Mouse (Mus musculus) T-helper 1 cell (primary cell): ENCODE measurements around the gene Traf3.

Experiments
- in situ Hi-C: fragments of 300-600 bp; cut with MboI, MseI; formaldehyde crosslinking; loops from one replicate; pipeline ENCODE4 v1.15.1; 2025; ENCODE audit warnings: high pct_unique_total_duplicates

Traf3 gene

DNA sequence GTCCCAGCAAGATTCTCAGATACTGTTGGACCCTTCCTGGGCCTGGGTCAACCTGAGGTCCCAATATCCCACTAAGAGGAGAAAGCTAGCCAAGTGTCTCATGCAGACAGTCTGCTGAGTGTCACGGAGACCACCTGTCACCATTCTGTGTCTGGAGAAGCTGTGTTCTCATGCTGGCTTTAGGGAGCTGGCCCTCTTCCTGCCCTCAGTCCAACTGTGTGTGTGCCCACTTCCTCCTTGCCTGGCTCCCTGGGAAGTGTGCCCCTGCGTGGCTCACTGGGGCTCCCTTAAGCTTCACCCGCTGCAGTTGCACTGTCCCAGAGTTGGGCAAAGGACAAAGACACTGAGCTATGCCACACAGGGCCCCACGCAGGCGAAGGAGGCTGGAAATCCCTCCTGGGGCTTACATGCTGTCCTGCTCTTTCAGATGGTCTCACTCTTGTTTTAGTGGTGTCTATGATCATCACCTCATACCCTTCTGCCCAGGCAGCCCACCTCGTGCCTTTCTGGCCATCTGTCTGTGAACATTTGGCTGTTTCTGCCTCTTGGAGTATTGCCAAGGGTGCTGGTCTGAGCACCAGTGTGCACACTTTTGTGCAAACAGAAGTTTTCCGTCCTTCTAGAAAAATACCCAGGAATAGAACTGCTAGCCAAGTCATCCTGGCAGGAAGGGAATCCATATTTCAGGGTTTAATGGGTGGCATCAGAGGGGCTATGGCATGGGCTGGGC, 13.0 kb upstream of the Traf3 start:
- in situ Hi-C loops: no loop called here

DNA sequence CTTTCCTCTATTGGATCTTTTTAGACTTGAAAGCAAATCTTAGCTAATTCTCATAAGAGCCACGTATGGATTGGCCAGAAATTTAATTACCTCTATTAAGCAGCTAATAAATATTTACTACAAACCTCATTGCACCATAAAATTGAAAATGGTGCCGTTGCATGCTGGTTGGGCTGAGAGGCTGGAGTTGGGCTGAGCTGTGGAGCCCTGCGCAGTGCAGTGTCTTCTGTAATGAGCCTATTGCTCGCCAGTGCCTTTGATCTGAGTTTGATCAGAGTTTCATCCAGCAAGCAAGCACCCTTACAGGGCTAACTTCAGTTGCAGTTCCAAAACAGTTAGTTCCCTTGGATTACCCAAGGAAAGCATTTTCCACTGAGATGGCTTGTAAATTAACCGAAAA, 12.2 kb upstream of the Traf3 start:
- in situ Hi-C loops: no loop called here

DNA sequence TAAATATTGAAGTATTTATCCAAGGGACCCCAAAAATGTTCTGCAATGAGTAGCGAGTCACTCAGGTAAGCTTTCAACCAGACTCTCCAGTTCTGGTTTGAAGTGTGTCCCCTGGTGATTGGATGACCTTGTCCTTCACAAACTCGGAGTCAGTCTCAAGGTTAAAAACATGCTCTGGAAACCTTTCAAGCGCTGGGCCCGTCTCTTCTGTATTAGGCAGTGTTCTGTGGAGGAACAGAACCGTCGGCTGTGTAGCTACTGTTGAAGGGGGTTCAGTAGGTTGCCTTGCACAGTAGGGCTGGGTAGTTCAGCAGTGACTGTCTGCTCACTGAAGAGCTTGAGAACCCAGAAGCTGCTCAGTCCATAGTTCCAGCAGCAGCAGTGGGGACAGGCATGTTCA, 11.5 kb upstream of the Traf3 start:
- in situ Hi-C loops: no loop called here

DNA sequence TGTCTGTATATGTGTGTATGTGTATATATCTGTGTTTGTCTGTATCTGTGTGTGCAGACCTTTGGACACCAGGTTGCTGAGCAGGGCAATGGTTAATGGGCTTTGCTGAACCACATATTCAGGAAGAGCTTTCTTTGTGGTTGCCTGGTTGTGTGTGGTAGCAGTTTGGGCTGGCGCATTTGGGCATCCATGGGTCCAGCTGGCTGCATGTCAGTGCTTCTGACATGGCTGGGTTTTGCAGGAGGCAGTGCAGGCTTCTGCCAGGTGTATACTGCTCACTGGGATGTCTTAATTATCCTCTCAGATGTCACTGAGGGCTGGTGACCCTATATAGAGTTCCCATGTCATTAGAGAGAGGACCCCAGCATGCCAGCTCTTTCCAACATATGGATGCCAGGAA, 10.4 kb upstream of the Traf3 start:
- in situ Hi-C loops: no loop called here

DNA sequence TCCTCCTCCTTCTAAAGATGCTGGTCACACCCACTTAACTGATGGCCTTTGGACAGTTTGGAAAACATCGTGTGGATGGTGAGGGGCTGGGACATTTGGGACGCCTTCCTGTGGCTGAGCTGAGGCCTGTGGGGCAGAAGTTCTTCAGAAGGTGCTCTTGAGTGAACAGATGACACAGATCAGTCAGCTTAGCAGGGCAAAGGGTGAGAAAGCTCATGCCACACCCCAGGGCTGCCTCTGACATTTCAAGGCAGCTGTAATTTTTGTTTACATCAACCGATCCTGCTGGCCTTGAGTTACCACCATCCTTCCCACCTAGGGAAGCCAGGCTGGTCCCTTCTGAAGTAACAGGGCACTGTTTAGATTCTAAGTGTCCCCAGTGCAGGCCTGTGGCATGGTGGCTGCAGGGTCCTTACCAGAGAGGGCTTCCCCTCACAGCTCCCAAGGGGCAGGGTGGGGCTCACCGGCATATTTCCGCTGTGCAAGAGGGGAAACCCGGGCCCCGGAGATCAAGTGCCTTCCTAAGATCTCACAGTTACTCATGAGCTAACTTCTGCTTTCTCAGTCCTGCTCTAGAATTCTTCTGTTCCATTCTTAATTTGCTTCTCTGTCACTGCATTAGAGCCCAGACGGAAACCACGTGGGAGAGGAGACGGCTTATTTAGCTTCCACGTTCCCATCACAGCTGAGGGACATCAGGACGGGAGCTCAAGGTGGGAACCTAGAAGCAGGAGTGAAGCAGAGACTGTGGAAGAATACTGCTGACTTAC, 6.3 kb upstream of the Traf3 start:
- in situ Hi-C loops: loop anchor here (10.0 kb wide), 1 partner anchor 455 kb away; no protein-coding TSS in a partner anchor

DNA sequence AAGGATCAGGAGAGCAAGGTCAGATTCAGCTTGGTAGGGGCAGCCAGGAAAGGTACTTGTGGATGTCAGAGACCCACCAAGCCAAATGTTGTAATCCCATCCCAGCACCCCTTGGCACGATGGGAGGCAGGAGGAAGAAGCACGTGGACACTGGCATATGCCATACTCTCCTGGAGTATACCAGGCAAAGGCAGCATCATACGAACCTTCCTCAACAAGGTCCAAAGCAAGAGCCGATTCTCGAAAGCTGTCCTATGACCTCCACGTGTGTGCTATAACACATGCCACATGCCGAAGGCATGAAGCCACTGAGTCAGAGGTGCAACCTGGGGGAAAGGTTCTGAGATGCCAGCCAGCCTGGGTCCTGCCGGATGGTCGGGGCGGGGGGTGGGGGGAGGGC, 5.3 kb upstream of the Traf3 start:
- in situ Hi-C loops: loop anchor here (10.0 kb wide), 1 partner anchor 454 kb away; no protein-coding TSS in a partner anchor

DNA sequence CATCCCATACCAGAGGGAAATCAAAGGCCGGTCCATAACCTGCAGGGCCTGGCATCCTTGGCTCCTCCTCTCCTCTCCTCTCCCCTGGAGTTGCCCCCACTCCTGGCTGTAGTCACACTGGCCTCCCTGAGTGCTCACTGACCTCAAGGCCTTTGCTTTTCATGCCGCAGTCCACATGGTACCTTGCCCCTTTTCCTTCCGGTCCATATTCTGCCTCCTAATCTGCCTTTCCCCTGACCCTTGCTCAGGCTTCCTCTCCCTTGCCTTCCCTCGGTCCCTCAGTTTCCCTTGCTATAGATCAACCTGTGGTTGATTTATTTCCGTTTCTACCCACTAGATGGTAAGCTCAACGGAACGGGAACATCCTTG, 4.2 kb upstream of the Traf3 start:
- in situ Hi-C loops: loop anchor here (10.0 kb wide), 1 partner anchor 453 kb away; no protein-coding TSS in a partner anchor

DNA sequence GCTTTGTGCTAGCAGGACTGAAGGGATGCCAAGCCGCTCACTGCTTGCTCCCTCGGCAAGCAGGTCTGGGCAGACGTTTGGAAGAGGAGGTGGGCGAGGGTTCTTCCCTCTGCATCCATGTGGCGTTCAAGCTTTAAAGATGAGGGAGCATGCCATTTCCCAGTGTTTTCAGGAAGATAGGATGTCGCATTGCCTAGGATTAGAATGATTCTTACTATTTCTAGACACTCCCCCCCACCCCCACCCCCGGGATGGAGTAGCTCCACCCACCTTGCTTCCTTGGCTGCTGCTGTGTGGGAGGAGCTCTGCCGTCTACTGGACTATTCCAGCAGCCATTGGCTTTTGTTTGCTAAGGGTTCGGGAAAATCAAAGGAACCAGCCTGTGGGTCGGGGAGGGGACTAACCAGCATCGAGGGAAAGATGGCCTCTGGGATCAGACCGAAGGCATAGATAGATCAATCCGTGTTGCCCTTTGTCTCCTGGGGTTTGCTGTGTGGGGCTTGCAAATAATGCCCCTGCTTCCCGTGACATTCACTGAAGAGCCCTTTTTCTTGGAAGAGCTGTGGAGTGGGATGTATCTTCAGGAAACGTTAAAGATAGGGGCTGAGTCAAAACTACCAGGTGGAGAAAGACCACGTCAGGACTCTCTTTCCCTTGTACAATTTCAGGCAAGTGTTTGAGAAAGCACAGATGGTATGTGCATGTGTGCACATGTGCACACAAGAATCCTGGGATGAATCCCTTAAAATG, 3.7 kb upstream of the Traf3 start:
- in situ Hi-C loops: loop anchor here (10.0 kb wide), 1 partner anchor 452 kb away; no protein-coding TSS in a partner anchor

DNA sequence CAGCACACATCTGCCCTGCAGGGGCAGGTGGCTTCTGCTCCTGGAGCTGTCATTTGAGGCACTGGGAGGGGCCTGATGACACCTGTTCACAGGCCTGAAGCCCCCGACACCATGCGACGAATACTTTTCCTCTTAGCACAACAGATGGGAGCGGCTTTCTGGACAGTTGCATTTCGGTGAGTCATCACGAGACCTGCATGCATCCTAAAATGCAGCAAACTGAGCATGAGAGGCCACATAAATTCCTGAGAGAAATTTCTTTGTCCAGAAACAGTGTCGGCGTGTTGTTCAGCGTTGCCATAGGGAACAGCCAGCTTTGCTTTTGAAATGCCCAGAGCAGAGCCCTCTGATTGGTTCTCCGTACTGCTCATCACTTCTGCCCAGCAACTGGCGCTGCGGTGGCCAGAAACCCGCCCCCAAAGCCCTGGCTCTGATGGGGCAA, 1.8 kb upstream of the Traf3 start:
- in situ Hi-C loops: loop anchor here (10.0 kb wide), 1 partner anchor 450 kb away; no protein-coding TSS in a partner anchor

DNA sequence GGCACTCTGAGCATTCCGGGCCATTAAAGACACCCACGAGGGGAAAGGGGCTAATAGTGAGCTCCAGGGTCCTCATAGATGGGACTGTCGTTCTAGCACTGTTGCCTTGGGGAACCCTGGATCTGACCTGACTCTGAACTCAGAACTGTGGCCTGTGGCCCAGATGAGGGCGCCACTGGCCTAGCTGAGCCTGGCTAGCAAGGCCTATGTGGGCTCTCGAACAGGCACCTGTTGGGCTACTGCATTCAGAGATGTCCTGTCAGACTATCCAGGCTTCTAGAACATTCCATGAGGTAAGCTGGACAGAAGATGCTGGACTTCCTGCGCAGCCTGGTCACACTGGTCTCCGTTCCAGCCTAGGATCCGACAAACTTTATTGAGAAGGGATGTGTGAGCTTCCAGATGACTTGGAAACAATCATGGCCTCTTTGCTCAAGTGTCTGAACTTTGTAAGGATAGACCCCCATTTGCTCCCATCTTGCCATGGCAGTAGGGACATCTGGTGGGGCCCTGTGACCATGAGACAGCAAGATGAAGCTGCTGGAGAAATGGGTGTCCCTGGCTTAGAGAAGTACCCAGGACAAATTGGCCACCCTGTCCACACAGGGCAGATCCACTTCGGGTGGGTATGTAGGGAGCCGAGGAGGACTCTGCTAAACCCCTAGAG, 891 bp upstream of the Traf3 start:
- in situ Hi-C loops: loop anchor here (10.0 kb wide), 1 partner anchor 450 kb away; no protein-coding TSS in a partner anchor

DNA sequence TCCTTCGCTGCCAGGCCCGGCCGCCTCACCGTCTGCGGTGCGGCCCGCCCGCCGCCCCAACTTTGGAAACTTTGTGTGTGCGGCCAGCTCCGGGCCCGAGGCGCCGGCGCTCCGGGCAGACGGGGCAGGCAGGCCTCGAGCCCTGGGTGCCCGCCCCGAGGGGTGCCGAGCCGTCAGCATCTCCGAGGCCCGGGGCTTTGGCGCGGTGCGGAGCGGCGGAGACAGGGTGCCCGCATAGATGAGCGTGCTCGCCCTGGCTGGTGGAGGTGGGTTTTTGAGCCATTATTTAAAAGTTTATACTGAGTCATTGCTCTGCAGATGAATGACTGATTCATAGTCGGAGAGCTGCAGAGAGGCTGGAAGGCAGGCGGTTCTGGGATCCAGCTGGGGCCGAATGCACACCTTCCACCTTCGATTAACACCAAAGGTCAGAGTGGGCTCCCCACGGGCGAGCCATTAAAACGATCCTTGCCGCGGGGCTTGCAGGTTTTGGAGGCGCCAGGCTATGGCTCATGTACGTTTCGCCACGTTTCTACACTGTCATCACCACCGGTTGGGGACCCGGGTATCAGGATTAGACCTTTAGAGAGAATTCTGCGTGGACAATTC, 615 bp downstream of the Traf3 start:
- in situ Hi-C loops: loop anchor here (10.0 kb wide), 1 partner anchor 448 kb away; no protein-coding TSS in a partner anchor

DNA sequence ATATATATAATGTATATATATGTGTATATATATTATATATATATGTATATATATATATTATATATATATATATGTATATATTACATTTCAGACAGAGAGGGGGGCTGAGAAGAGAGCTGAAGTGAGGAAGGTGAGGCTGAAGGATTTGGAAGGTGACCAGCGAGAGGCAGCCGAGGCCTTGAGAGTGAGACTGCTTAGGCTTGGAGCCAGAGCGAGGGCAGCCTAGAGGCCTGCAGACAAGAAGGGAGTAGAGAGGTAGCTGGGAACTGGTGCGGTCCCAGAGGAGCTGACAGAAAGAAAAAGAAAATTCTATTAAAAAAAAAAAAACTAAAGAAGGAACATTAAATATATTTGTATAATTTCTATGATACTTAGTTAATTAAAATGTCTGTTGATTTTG, 2.7 kb downstream of the Traf3 start:
- in situ Hi-C loops: loop anchor here (10.0 kb wide), 1 partner anchor 446 kb away; no protein-coding TSS in a partner anchor

DNA sequence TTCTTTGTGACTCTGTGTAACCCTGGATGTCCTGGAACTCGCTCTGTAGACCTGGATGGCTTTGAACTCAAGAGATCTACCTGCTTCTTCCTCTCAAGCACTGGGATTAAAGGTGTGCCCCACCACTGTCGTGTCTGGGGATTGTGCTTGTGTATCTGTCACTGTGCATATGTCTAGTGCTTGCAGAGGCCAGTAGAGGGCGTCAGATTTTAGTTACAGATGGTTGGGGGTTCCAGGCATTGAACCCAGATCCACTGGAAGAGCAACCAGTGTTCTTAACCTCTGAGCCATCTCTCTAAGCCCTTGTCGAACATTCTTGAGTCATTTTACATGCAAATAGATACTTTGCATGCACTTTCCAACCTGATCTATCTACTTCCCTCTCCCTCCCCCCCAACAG, 12.6 kb downstream of the Traf3 start:
- in situ Hi-C loops: no loop called here

DNA sequence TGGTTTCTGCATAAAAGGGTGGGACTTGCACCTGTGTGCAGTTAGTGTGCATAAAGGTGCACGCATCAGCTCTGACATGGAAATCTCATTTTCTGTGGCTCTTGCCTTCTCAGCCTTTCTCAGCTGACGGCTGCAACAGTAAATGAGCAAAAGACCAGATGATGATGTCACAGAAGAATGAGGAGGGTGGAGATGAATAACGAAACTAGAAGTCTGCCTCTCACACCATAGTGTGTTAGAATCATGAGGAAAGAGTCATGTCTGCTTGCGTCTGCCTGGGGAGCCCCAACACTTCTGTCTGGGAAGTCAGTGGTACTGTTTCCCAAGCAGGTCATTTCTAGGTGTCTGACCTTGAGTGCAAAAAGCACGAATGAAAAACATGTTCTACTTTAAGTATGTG, 15.7 kb downstream of the Traf3 start:
- in situ Hi-C loops: no loop called here

DNA sequence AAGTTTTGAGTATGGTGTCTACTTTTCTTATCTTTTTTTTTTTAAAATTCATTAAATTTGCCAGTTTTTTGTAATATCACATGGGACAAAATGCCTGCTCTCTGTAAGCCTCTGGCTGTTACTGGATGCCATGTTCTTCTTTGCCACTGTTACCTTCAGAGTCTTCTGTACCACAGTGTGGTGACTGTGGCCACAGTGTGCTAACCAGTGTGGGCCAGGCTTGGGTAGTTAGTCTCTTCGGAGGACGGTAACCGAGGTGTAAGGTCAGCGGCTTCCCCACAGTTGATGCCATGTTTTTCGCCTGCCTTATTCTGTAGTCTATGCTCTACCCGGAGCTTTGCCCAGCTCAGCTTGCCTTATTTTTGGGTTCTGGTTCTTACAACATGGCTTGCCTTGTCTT, 16.2 kb downstream of the Traf3 start:
- in situ Hi-C loops: no loop called here

DNA sequence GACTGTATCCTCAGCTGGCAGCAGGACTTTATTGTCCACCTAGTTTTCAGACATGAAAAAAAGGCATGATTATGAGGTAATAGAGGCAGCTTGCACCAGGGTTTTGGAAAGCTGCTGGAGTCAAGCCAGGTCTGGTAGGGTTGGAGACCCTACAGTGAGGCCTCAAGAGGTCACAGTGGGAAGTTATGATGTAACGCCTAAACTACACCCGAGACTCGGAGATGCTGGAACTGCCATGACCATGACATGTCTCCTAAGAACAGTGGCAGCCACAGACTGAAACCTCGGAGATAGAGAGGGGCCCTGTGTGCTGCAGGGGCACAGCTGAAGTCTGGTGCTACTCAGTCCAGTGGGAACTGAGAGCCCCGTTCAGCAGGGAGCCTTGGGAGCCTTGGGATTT, 18.3 kb downstream of the Traf3 start, which contains the start of gene 4930595D18Rik:
4930595D18Rik (minus strand) TSS at position 16 of the 400 bp plus-strand sequence.
- in situ Hi-C loops: no loop called here

DNA sequence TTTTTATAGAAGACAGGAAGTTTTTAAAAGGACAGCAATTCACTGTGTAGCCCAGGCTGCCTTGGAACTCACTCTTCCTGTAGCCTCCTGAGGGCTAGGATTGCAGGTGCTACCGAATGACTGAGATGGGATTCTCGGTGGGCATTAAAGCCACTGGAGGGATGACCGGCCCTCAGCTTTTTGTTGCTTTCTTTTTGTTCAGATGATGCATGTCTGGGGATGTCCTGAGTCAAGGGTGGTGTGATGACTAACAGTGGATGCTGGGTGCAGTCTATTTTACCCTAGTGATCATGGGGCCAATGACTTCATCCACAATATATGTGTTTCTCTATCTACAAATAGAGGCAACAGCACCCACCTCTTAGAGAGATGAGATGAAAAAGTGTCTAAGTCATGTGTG, 20.8 kb downstream of the Traf3 start:
- in situ Hi-C loops: no loop called here

DNA sequence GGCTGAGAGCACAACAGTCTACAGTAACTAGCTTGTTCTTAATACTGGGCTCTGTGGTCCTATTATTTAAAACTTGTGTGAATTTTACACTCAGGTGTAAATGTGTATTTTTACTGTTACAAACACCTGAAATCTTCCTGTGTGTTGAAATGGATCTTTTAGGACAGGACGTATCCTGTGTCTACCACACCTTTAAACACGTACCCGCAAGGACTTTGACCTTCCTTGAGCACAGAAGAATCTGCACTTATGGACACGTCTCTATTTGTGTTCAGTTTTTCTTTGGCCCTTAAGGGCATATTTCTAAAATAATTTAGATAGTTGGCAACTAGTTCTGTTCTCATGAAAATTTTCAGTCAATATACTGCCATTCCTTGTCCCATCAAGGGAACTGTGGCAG, 22.1 kb downstream of the Traf3 start:
- in situ Hi-C loops: no loop called here

DNA sequence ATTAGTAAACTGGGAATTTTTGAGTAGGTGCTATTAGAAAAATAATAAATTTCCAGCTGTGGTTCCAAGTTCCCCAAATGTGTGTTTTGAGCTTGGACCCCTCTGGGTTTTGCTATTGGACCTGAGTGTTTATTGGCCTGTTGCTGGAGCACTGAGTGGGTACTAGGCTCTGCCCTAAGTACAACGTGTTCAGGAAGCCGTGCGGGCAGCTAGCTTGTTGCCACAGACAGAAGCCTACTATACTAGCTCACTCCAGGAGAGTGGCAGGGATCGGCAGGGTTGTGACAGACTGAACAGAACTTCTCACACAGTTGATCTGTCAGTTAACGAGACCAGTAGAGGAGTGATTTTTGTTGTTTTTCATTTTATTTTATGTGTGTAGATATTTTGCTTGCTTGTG, 24.2 kb downstream of the Traf3 start:
- in situ Hi-C loops: no loop called here

DNA sequence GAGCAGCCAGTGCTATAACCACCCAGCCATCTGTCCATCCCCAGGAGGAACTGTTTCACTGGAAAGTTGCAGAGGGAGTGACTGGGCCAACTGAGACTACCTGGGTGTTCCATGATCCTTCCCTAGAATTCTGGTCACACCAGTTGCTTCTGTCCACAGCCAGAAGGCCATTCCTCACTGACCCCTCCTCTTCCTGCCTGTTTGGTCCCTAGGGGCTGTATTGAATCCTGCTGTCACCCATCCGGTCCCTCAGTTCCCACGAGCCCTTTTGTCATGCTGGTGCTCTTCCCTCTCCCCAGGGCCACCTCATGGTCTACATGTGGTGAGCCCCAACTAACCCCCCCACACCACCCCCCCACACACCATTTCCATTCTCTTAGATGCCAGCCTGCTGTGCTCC, 24.7 kb downstream of the Traf3 start:
- in situ Hi-C loops: no loop called here

DNA sequence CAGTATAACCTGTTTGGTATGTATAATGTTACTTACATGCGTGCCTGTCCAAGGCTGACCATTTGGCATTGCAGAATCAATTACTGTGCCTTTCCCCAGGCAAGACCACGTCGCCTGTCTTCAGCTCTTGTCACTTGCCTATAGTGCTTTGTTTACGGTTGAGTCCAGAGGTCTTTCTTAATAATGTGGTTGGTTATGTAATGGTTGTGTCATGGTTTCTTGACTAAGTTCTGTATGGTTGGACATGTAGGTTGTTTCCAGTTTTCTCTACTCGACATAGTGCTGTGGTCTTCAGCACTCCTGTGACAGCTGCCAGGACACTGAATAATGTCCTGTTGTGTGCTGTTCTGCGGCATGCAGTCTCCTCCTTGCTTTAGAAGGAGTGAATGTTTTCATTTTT, 26.6 kb downstream of the Traf3 start:
- in situ Hi-C loops: no loop called here
